Mouse (Mus musculus) limb, embryonic 14.5 days (tissue): ENCODE results near the gene Usp48. TPM values are rescaled to one million over a fixed set of nuclear protein-coding genes. Genes with fewer than 3 reads are reported as not detected.

ENCODE experiments used
- ATAC-seq: fragments of 200-750 bp; cut with Nextera tagmentation; 2 replicates; pipeline ENCODE4 v1.8.0; 2017; ENCODE audit warnings: low read depth, moderate number of reproducible peaks, moderate TSS enrichment; ENCODE audit not compliant: low FRiP score
- DNase-seq: peaks from one replicate; pipeline ENCODE4 v3.0.0-alpha.2; 2015; ENCODE audit warnings: low spot score
- H3K27ac ChIP-seq: fragments of 300-500 bp; sonication (generic); replicated peaks from 2 replicates; pipeline ENCODE4 v1.5.1; 2014; ENCODE audit warnings: low read depth, mild to moderate bottlenecking, low read length, moderate library complexity, mixed read lengths
- H3K27me3 ChIP-seq: fragments of 300-500 bp; sonication (generic); 2 replicates; pipeline ENCODE4 v1.6.1; 2014; ENCODE audit warnings: low read length, mixed read lengths; ENCODE audit not compliant: control insufficient read depth, insufficient read depth
- H3K36me3 ChIP-seq: fragments of 300-500 bp; sonication (generic); 2 replicates; pipeline ENCODE4 v1.6.1; 2014; ENCODE audit warnings: mild to moderate bottlenecking, low read length, moderate library complexity, mixed read lengths; ENCODE audit not compliant: control insufficient read depth, insufficient read depth
- H3K4me1 ChIP-seq: fragments of 300-500 bp; sonication (generic); 2 replicates; pipeline ENCODE4 v1.6.1; 2014; ENCODE audit warnings: antibody characterized with exemption, low read length, mixed read lengths; ENCODE audit not compliant: control insufficient read depth, insufficient read depth
- H3K4me2 ChIP-seq: fragments of 300-500 bp; sonication (generic); replicated peaks from 2 replicates; pipeline ENCODE4 v1.6.1; 2014; ENCODE audit warnings: low read depth, mild to moderate bottlenecking, low read length, moderate library complexity; ENCODE audit not compliant: severe bottlenecking
- H3K4me3 ChIP-seq: fragments of 300-500 bp; sonication (generic); replicated peaks from 2 replicates; pipeline ENCODE4 v1.5.1; 2014; ENCODE audit warnings: low read length
- H3K9ac ChIP-seq: fragments of 300-500 bp; sonication (generic); 2 replicates; pipeline ENCODE4 v1.6.1; 2014; ENCODE audit warnings: mild to moderate bottlenecking, low read depth, low read length, moderate library complexity; ENCODE audit not compliant: severe bottlenecking
- H3K9me3 ChIP-seq: fragments of 300-500 bp; sonication (generic); 2 replicates; pipeline ENCODE4 v1.6.1; 2016; ENCODE audit warnings: low read length; ENCODE audit not compliant: control insufficient read depth
- POLR2A ChIP-seq: fragments of 200-500 bp; IDR thresholded peaks from 2 replicates; pipeline ENCODE4 v1.8.0; 2012; ENCODE audit warnings: inconsistent platforms, mild to moderate bottlenecking, moderate library complexity, borderline replicate concordance; ENCODE audit not compliant: insufficient read depth, insufficient read length; ENCODE audit errors: extremely low read depth
- WGBS: fragments of 180-500 bp; shearing (Covaris S2); extraction: QIAGEN DNeasy Blood & Tissue Kit; methylation state at CpG from one replicate; pipeline ENCODE4 v1.1.7; 2014; 5-methylcytosine and 5-hydroxymethylcytosine counted together
- polyA plus RNA-seq, 2 experiments: library from polyadenylated mRNA; depleted of rRNA in 1 of 2; stranded (reverse) in 1 of 2; unstranded in 1 of 2; fragments of >200 nt; fragmentation: Nextera tagmentation in 1 of 2; extraction: Ambion mirVana in 1 of 2; gene quantifications; 2 replicates each; pipeline versions ENCODE4 v1.2.1 to v1.2.3; 2012 to 2014

The Usp48 gene
- polyA plus RNA-seq, 2 experiments = 69.3 to 124 TPM

DNA sequence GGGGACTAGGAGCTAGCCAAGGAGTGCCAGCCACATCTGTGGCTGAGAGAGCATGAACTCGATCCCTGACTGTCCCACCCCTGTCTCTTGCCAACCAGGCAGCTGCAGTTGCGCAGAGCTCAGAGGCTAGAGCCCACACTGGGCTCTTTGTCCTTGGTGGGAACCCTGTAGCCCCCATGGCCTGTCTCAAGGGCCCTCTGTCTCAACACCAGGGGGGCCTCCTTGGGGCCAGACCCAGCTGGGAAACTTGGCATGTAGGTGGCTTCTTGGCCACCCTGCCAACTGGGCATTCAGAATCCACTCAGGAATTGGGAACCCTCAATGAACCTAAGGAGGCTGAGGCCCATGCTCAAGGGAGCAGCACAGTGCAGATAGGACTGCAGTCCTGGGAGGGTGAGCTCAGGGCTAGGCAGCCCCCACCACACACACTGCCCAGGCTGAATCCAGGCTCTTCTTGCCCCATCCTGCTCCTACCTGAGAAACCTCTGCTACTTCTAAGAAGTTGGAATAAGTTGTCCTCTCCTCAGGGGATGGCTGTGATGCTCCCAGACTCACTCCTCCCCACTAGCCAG lies 86.5 kb downstream of the Usp48 start:
- TF ChIP-seq POLR2A = no peak
- no peaks in the 10 kb centered on the region for H3K9me3 ChIP-seq

DNA sequence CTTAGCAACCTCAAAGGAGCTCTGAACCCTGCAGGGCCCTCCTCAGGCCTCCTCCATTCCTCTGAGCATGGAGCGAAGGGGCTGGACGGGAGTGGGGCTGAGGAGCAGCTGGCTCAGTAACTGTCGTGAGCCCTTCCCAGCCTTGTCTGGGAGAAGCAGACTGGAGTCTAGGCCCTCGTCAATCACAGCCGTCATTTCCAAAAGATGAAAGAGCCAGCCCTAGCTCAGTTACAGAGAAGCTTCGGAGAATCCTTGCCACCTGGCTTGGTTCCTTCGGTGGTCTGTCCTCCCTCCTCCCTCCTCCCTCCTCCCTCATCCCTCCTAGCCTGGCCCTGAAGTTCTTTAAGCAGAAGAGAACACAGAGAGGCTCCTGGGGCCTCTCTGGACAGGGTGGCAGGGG lies 87.2 kb downstream of the Usp48 start:
- 18% methylated on average over 7 of the region's 7 CpGs for WGBS
- Histone ChIP-seq H3K4me1 (no peaks in the 10 kb centered on the region; the same call in 1 of the 2 replicates), H3K27me3 (peaks cover 31% of the 10 kb centered on the region), H3K9me3 (no peaks in the 10 kb centered on the region), H3K4me3 (no peak overlapping the region), H3K27ac (no peak overlapping the region), H3K36me3 (no peaks in the 10 kb centered on the region), H3K4me2 (no peak overlapping the region), H3K9ac (no peak overlapping the region)
- ATAC-seq (no peak), DNase-seq (no peak)
- TF ChIP-seq POLR2A = no peak

More for the DNA sequence above, 86.5 kb downstream of the Usp48 start:
- no peak overlapping the region; the same call in 1 of the 2 replicates for H3K27ac ChIP-seq
- H3K27me3 ChIP-seq = peaks cover 31% of the 10 kb centered on the region
- no peak overlapping the region for H3K4me2 ChIP-seq
- no peaks in the 10 kb centered on the region; the same call in 1 of the 2 replicates for H3K4me1 ChIP-seq
- H3K36me3 ChIP-seq = no peaks in the 10 kb centered on the region
- 75% methylated on average over 2 of the region's 2 CpGs for WGBS
- DNase-seq (peak; percentile 19), ATAC-seq (no peak)
- H3K9ac ChIP-seq = no peak overlapping the region
- no peak overlapping the region for H3K4me3 ChIP-seq

DNA sequence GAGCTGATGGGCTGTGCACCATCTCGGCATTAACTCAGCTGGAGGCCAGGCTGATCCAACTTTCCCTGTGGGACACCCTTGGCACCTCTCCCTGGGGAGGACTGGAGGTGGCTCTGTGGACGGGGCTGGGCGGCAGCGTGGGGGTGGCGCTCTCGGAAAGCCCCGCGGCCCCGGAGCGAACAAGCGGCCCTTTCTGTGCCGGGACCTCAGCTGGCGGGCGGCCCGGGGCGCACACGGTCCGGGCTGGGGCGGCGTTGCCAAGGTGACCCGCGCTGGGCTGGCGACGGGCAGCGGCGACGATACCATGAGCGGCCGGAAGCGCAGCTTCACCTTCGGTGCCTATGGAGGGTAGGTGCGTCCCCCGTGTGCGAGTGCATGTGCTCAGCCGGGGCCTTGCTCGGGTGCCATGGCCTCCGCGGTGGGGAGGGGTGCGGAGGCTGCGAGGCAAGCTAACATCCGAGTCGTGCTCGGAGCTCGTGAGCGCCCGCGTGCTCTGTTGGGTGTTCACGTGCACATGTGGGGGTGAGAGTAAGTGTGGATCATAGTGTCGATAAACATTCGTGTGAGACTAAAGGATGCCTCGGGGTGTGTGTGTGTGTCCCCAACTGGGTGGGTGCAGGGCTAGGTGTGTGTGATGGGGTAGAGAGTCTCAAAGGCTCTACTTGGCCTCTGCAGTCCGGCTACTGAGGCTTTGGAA lies 88.0 kb downstream of the Usp48 start:
- no peaks in the 10 kb centered on the region for H3K36me3 ChIP-seq
- H3K9me3 ChIP-seq = no peaks in the 10 kb centered on the region
- no peak for TF ChIP-seq POLR2A
- ATAC-seq (no peak), DNase-seq (no peak)
- 6% methylated on average over 51 of the region's 52 CpGs for WGBS
- no peaks in the 10 kb centered on the region; the same call in 1 of the 2 replicates for H3K4me1 ChIP-seq
- H3K4me3 ChIP-seq = peak overlapping the region; percentile 32
- peak overlapping the region; percentile 47 for H3K4me2 ChIP-seq
- H3K27me3 ChIP-seq = peaks cover 31% of the 10 kb centered on the region
- no peak overlapping the region for H3K27ac ChIP-seq
- peak overlapping the region; percentile 36; the same call in 1 of the 2 replicates for H3K9ac ChIP-seq

DNA sequence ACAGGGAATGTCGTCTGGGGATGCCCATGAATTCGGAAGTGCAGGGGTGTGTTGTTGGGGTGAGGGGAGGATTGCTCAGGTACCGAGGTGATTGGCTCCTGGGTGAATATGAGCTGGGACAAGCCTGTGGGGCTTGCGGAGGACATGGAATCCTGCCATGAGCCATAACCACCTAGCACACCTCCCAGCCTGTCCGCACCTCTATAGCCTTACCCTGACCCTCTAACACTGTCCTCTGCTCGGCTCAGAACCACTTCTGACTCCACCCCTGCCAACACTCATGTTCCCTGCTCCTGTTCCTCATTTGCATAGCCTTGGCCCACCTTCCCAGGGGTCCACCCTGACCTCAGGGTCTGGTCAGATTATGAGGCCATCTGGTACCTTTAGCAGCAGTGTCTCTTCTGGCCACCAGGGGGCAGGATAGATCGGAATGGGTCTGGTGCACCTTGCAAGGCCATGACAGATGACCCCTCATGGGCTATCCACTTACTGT lies 89.5 kb downstream of the Usp48 start:
- no peak for DNase-seq
- H3K9me3 ChIP-seq = no peaks in the 10 kb centered on the region
- TF ChIP-seq POLR2A = no peak
- no peak overlapping the region for H3K27ac ChIP-seq
- ATAC-seq = no peak
- no peaks in the 10 kb centered on the region; the same call in 1 of the 2 replicates for H3K4me1 ChIP-seq
- H3K4me3 ChIP-seq = no peak overlapping the region
- no peak overlapping the region for H3K9ac ChIP-seq
- no peaks in the 10 kb centered on the region for H3K36me3 ChIP-seq
- peaks cover 31% of the 10 kb centered on the region for H3K27me3 ChIP-seq
- 35% methylated on average over 7 of the region's 7 CpGs for WGBS
- no peak overlapping the region for H3K4me2 ChIP-seq

DNA sequence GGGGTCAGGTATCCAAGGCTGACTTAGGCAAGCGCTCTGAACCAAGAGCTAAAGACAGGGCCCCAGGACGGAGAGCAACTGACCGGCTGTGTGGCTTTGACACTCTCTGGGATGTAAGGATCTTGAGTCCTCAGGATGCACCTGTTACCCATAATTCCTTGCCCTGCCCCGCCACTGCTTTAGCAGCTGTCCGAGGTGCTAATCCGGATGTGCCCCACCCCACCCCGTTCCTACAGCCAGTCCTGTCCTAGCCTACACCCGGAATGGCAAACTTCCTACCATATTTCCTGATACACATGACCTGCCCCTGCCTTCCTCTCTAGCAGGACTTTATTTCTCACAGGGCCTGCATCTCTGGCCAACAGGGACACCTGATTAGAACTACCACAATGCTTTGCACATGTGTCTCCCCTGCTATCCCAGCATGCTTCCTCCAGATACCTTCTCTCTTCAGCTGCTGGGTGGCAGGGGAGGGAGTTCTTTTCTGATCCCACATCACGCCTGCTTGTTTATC lies 91.3 kb downstream of the Usp48 start:
- Histone ChIP-seq H3K4me2 (no peak overlapping the region), H3K36me3 (no peaks in the 10 kb centered on the region), H3K27ac (no peak overlapping the region), H3K27me3 (peaks cover 28% of the 10 kb centered on the region), H3K4me3 (no peak overlapping the region), H3K4me1 (no peaks in the 10 kb centered on the region; the same call in 1 of the 2 replicates), H3K9me3 (no peaks in the 10 kb centered on the region), H3K9ac (no peak overlapping the region)
- TF ChIP-seq POLR2A = no peak
- no peak for ATAC-seq
- 25% methylated on average over 9 of the region's 9 CpGs for WGBS
- DNase-seq = no peak
